ENCODE assay signal across 12 mouse cellular contexts in the genomic region with DNA sequence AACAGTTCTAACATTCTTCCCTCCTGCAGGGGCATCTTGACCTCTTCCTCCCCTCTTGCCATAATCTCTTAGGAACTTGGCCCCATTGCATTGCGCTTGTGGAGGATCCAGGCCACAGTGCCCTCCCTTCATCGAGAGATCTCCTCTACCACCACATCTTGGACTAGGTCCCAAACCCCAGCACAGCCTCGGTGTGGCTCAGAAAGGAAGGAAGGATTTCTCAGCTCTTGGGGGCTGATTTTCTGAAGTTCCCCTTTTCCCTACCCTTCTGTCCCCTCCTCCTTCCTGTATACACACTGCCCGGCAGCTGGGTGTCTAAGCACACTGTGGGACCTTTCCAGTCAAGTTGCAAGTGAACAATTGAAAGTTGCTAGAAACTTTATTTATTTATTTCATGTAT. TPM values are rescaled to one million over a fixed set of nuclear protein-coding genes. Genes with fewer than 3 reads are reported as not detected.
A peak's percentile ranks its signal among the peaks of the same experiment; 100 is the strongest.
DNase-seq lines count a peak whose midpoint lies in the region; ATAC-seq lines count a peak whose summit lies in the region.
"Had no signal": no experiment of that assay in that cellular context is flagged by ENCODE, and none has a peak within 500 bp of the region (broad histone marks: within the 10 kb centered on the region; RNA-seq: fewer than 3 reads in every experiment).

No protein-coding gene starts in this region.

- ATAC-seq in midbrain, embryonic 14.5 days (ENCODE audit: low FRiP score, low TSS enrichment) = no peak
- 0 out of 2 replicates have a peak, but pooled peaks have one; percentile 34 for ATAC-seq in heart, embryonic 16.5 days (replicated peaks; ENCODE audit: extremely low read depth, insufficient read depth, low FRiP score)
- ATAC-seq in megakaryocyte progenitor cell, adult 5-6 weeks (replicated peaks; ENCODE audit: poor library complexity) = peak; percentile 59
- ATAC-seq: midbrain, embryonic 15.5 days had no signal

- DNase-seq in midbrain, embryonic 10.5 days (ENCODE audit: low spot score) = no peak
- DNase-seq in midbrain, embryonic 14.5 days = no peak
- DNase-seq in brain, adult 2 months (ENCODE audit: low read depth, low spot score) = peak; percentile 41
- DNase-seq in kidney, postnatal 14 days = no peak
- DNase-seq in gastrocnemius, postnatal 36 days = no peak
- no peak for DNase-seq in frontal cortex, postnatal 10 days (ENCODE audit: low spot score in 2 of 2)
- DNase-seq: cerebellum, adult 2 months had no signal

- H3K27me3 ChIP-seq in midbrain, embryonic 10.5 days (ENCODE audit: low read depth, poor library complexity, severe bottlenecking) = peaks cover 10% of the 10 kb centered on the region
- H3K27me3 ChIP-seq in midbrain, embryonic 14.5 days (ENCODE audit: control insufficient read depth, insufficient read depth, low read length) = no peaks in the 10 kb centered on the region
- no peaks in the 10 kb centered on the region for H3K27me3 ChIP-seq in heart, embryonic 16.5 days (ENCODE audit: control insufficient read depth, insufficient read depth, low read length)

- 61% methylated on average over 4 of the region's 4 CpGs for WGBS in midbrain, embryonic 10.5 days
- WGBS in midbrain, embryonic 14.5 days = 65% methylated on average over 4 of the region's 4 CpGs
- WGBS in heart, embryonic 16.5 days = 33% methylated on average over 4 of the region's 4 CpGs

- intact Hi-C loops in gastrocnemius, postnatal 36 days (cut with DNase I) = no loop called here

- peaks cover 30% of the 10 kb centered on the region for H3K36me3 ChIP-seq in midbrain, embryonic 10.5 days
- H3K36me3 ChIP-seq in midbrain, embryonic 14.5 days (ENCODE audit: control insufficient read depth, insufficient read depth, low read length) = peaks cover 11% of the 10 kb centered on the region
- peaks cover 8% of the 10 kb centered on the region for H3K36me3 ChIP-seq in heart, embryonic 16.5 days (ENCODE audit: control insufficient read depth, insufficient read depth)

- H3K4me2 ChIP-seq in midbrain, embryonic 14.5 days (ENCODE audit: low read length) = no peak overlapping the region
- no peak overlapping the region for H3K4me2 ChIP-seq in heart, embryonic 16.5 days (ENCODE audit: low read depth, low read length)
- H3K4me2 ChIP-seq: midbrain, embryonic 15.5 days had no signal

- H3K9me3 ChIP-seq in midbrain, embryonic 10.5 days (replicated peaks) = no peaks in the 10 kb centered on the region
- H3K9me3 ChIP-seq in midbrain, embryonic 14.5 days (ENCODE audit: control insufficient read depth, low read length) = no peaks in the 10 kb centered on the region
- no peaks in the 10 kb centered on the region for H3K9me3 ChIP-seq in heart, embryonic 16.5 days (replicated peaks; ENCODE audit: control insufficient read depth, low read length)
- H3K9me3 ChIP-seq: midbrain, embryonic 15.5 days had no signal

- no peak overlapping the region for H3K4me3 ChIP-seq in midbrain, embryonic 10.5 days
- no peak overlapping the region for H3K4me3 ChIP-seq in midbrain, embryonic 14.5 days (replicated peaks; ENCODE audit: low read depth, low read length)
- no peak overlapping the region for H3K4me3 ChIP-seq in heart, embryonic 16.5 days (ENCODE audit: low read length)
- H3K4me3 ChIP-seq: midbrain, embryonic 15.5 days had no signal

- peaks cover 25% of the 10 kb centered on the region for H3K4me1 ChIP-seq in midbrain, embryonic 10.5 days
- H3K4me1 ChIP-seq in midbrain, embryonic 14.5 days (ENCODE audit: control insufficient read depth, insufficient read depth, low read length) = peaks cover 1% of the 10 kb centered on the region; the same call in 1 of the 2 replicates
- peaks cover 11% of the 10 kb centered on the region for H3K4me1 ChIP-seq in heart, embryonic 16.5 days (ENCODE audit: control insufficient read depth, insufficient read depth, low read length)

- H3K9ac ChIP-seq in midbrain, embryonic 14.5 days (replicated peaks; ENCODE audit: low read length) = no peak overlapping the region
- H3K9ac ChIP-seq in heart, embryonic 16.5 days (ENCODE audit: low read length) = no peak overlapping the region
- H3K9ac ChIP-seq: midbrain, embryonic 15.5 days had no signal

- H3K27ac ChIP-seq in midbrain, embryonic 10.5 days (replicated peaks) = peak overlapping the region; percentile 15; the same call in 1 of the 2 replicates
- H3K27ac ChIP-seq in midbrain, embryonic 14.5 days (replicated peaks; ENCODE audit: low read depth, low read length) = no peak overlapping the region
- H3K27ac ChIP-seq in heart, embryonic 16.5 days (ENCODE audit: low read length) = peak overlapping the region; percentile 43; the same call in 1 of the 2 replicates
- H3K27ac ChIP-seq: midbrain, embryonic 15.5 days had no signal

RNA-seq across cellular contexts. Expression of gene Pim1, which starts 7.5 kb away (rescaled TPM):
- 27.2 and 33.8 TPM in 2 replicates for polyA plus RNA-seq in midbrain, embryonic 10.5 days (2016; fragmentation: Nextera tagmentation; extraction: Ambion mirVana)
- polyA plus RNA-seq in midbrain, embryonic 14.5 days (2014; fragmentation: Nextera tagmentation; extraction: Ambion mirVana) = 10.1 and 10.3 TPM in 2 replicates
- polyA plus RNA-seq in heart, embryonic 16.5 days (2015; fragmentation: Nextera tagmentation; extraction: Ambion mirVana) = 14.4 and 15.7 TPM in 2 replicates
- total RNA-seq in megakaryocyte progenitor cell, adult 5-6 weeks (2015) = 41.2 and 52.7 TPM in 2 replicates
- total RNA-seq in megakaryocyte progenitor cell, adult 5-6 weeks (2017) = 91.2 and 94.5 TPM in 2 replicates
- total RNA-seq in gastrocnemius, postnatal 36 days (2021) = 10 to 100 TPM; 13.6 to 16.3 TPM

RNA-seq across cellular contexts. Expression of gene Gm17657, which starts 51.4 kb away (rescaled TPM):
- not detected in 2 replicates for polyA plus RNA-seq in midbrain, embryonic 10.5 days (2016; fragmentation: Nextera tagmentation; extraction: Ambion mirVana)
- polyA plus RNA-seq in midbrain, embryonic 14.5 days (2014; fragmentation: Nextera tagmentation; extraction: Ambion mirVana) = not detected in 2 replicates
- polyA plus RNA-seq in heart, embryonic 16.5 days (2015; fragmentation: Nextera tagmentation; extraction: Ambion mirVana) = not detected in 2 replicates
- total RNA-seq in megakaryocyte progenitor cell, adult 5-6 weeks (2015) = 0.17 TPM in 1 of 2 replicates, not detected in the other
- total RNA-seq in megakaryocyte progenitor cell, adult 5-6 weeks (2017) = not detected in 2 replicates
- total RNA-seq in gastrocnemius, postnatal 36 days (2021) = not detected
- total RNA-seq: layer of hippocampus, adult 8-10 months had no signal
- polyA plus RNA-seq: cerebellum, adult 2 months; midbrain, embryonic 15.5 days; spleen, adult 2 months had no signal

RNA-seq across cellular contexts. Expression of gene Tbc1d22b, which starts 51.6 kb away (rescaled TPM):
- 18.8 and 19.9 TPM in 2 replicates for polyA plus RNA-seq in midbrain, embryonic 10.5 days (2016; fragmentation: Nextera tagmentation; extraction: Ambion mirVana)
- 25.8 and 27.7 TPM in 2 replicates for polyA plus RNA-seq in midbrain, embryonic 14.5 days (2014; fragmentation: Nextera tagmentation; extraction: Ambion mirVana)
- polyA plus RNA-seq in heart, embryonic 16.5 days (2015; fragmentation: Nextera tagmentation; extraction: Ambion mirVana) = 9.1 and 9.9 TPM in 2 replicates
- total RNA-seq in megakaryocyte progenitor cell, adult 5-6 weeks (2015) = 21.7 and 24.8 TPM in 2 replicates
- 9.3 and 11.3 TPM in 2 replicates for total RNA-seq in megakaryocyte progenitor cell, adult 5-6 weeks (2017)
- 1 to 10 TPM; 7.3 to 9.1 TPM for total RNA-seq in gastrocnemius, postnatal 36 days (2021)

RNA-seq across cellular contexts. Expression of gene Tmem217, which starts 54.2 kb away (rescaled TPM):
- 1.1 and 1.3 TPM in 2 replicates for polyA plus RNA-seq in midbrain, embryonic 10.5 days (2016; fragmentation: Nextera tagmentation; extraction: Ambion mirVana)
- polyA plus RNA-seq in midbrain, embryonic 14.5 days (2014; fragmentation: Nextera tagmentation; extraction: Ambion mirVana) = 0.43 and 0.49 TPM in 2 replicates
- 0.85 and 1.3 TPM in 2 replicates for polyA plus RNA-seq in heart, embryonic 16.5 days (2015; fragmentation: Nextera tagmentation; extraction: Ambion mirVana)
- total RNA-seq in megakaryocyte progenitor cell, adult 5-6 weeks (2015) = not detected in 2 replicates
- total RNA-seq in megakaryocyte progenitor cell, adult 5-6 weeks (2017) = 0.10 TPM in 1 of 2 replicates, not detected in the other
- total RNA-seq in gastrocnemius, postnatal 36 days (2021) = not detected
- total RNA-seq: layer of hippocampus, adult 8-10 months had no signal
- polyA plus RNA-seq: spleen, adult 2 months had no signal
